Mouse (Mus musculus): ENCODE results near the gene Dusp28. TPM values are rescaled to one million over a fixed set of nuclear protein-coding genes. Genes with fewer than 3 reads are reported as not detected.

Dusp28 gene
- total RNA-seq, 2 experiments from 2014 or later = 15.8 to 16.2 TPM

DNA sequence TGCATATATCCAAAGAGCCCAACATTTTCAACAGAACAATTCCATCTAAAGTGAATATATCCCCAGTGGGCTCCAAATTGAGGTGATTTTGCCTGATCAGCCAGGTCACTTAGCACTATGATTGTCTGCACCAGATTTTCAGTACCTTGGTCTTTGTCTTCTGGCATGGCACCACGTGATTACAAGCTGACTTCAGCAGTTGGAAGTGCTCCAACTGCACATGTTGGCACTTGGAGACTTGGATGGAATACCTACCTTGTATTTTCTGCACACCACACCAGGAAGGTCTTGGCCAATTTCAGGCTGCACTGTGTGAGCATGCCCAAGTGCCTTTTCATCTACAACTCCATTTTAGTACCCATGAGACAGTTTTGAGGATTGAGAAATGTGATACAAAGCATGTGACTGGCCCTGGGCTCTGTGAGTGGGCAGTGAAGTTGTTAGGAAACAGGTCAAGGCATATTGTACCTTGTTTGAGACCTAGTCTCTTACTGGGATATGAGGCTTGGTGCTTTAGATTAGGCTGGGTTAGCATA lies 23.5 kb downstream of the Dusp28 start:
- no peak overlapping the region for H3K4me3 ChIP-seq

GRCm38 (mm10) chr1:92933611-92934010 lies 26.8 kb downstream of the Dusp28 start:
- Histone ChIP-seq H3K27ac (peak overlapping the region; percentile 99), H3K4me3 (peak overlapping the region; percentile 88)
- intact Hi-C loops (cut with DNase I) = loop anchor here (1.0 kb wide), 2 partner anchors 22 to 26 kb away; no protein-coding TSS in a partner anchor
- DNase-seq (ENCODE audit: extremely low spot score in 1 of 2, low spot score in 2 of 2) = no peak
- no peak for TF ChIP-seq CTCF (IDR thresholded peaks at IDR 0.05)

More for the DNA sequence above, 23.5 kb downstream of the Dusp28 start:
- no peak for TF ChIP-seq CTCF (IDR thresholded peaks at IDR 0.05)
- H3K27ac ChIP-seq = no peak overlapping the region
- no peak for DNase-seq (ENCODE audit: extremely low spot score in 1 of 2, low spot score in 2 of 2)
- intact Hi-C loops (cut with DNase I) = no loop called here

DNA sequence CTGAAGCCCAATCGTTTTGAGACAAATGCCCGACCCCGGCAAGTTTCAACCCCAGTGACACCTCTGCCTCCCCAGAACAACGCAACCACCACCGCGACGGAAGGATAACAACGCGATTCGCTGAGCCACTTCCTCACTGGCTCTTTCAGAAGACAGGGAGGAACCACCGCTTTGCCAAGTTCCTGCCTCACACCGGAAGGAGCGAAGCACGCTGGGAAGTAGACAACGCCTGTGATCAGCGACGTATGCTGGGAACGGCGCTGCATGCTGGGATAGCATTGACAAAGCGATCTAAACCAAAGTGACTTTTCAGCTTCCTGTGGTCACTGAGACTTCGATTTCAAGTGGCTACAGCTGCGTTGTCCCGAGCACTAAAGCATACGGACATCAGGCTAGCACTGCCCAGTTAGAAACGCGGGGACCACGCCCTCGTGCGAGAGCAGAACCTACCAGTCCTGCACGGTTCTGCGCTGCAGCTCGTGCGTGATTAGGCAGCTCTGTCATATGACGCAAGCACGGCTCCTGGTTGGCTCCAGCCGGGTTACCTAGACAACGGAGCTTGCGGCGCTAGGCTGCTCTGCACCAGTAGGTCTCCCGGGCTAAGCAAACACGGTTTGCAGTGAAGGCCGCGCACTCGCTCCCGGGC lies 27.5 kb downstream of the Dusp28 start, which contains the start of gene Capn10:
Gene Capn10, plus strand, starts transcription at position 195 of the 646 bp plus-strand sequence.
- TF ChIP-seq CTCF (IDR thresholded peaks at IDR 0.05) = no peak; the same call in 1 of the 2 replicates
- DNase-seq (ENCODE audit: extremely low spot score in 1 of 2, low spot score in 2 of 2) = peak; percentile 92 to 93
- intact Hi-C loops (cut with DNase I) = loop anchor here (1.0 kb wide), 2 partner anchors 23 to 27 kb away; no protein-coding TSS in a partner anchor

GRCm38 (mm10) chr1:92935054-92935962 lies 28.5 kb downstream of the Dusp28 start:
- DNase-seq (ENCODE audit: extremely low spot score in 1 of 2, low spot score in 2 of 2) = no peak
- TF ChIP-seq CTCF (IDR thresholded peaks at IDR 0.05) = no peak
- H3K4me3 ChIP-seq = peak overlapping the region; percentile 88
- peak overlapping the region; percentile 99 for H3K27ac ChIP-seq
- intact Hi-C loops (cut with DNase I) = no loop called here

More for the DNA sequence above, 27.5 kb downstream of the Dusp28 start, which contains the start of gene Capn10:
- peak within 1 kb of the TSS; percentile 88 for H3K4me3 ChIP-seq
- H3K27ac ChIP-seq = peak within 1 kb of the TSS; percentile 99

- no peak; the same call in 1 of the 2 replicates for TF ChIP-seq CTCF (IDR thresholded peaks at IDR 0.05)
- no peak for DNase-seq (ENCODE audit: extremely low spot score in 1 of 2, low spot score in 2 of 2)
- H3K4me3 ChIP-seq = peak overlapping the region; percentile 88
- intact Hi-C loops (cut with DNase I) = no loop called here
- no peak overlapping the region for H3K27ac ChIP-seq
Measured at GRCm38 (mm10) chr1:92935977-92936376, 29.2 kb downstream of the Dusp28 start.

GRCm38 (mm10) chr1:92936467-92936866 lies 29.7 kb downstream of the Dusp28 start:
- TF ChIP-seq CTCF (IDR thresholded peaks at IDR 0.05) = no peak
- intact Hi-C loops (cut with DNase I) = no loop called here
- no peak overlapping the region for H3K27ac ChIP-seq
- DNase-seq (ENCODE audit: extremely low spot score in 1 of 2, low spot score in 2 of 2) = no peak
- no peak overlapping the region for H3K4me3 ChIP-seq

DNA sequence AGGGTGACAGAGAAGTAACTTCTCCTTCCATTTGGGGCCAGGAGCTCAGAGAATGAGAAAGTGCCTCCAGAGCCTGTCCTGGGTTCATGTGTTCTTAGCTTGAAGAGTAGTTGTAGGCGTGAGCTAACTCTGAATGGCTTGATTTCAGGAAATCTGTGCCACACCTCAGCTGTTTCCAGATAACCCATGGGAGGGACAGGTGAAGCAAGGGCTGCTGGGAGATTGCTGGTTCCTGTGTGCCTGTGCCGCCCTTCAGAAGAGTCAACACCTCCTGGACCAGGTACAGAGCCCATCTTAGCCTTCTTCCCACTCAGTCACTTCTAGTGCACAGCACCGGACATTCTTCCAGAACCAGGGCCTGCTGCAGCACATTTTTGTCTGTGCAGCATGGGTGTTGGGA lies 31.0 kb downstream of the Dusp28 start:
- no peak for TF ChIP-seq CTCF (IDR thresholded peaks at IDR 0.05)
- DNase-seq (ENCODE audit: extremely low spot score in 1 of 2, low spot score in 2 of 2) = peak in 1 of 2 experiments; percentile 6
- no peak overlapping the region for H3K4me3 ChIP-seq
- H3K27ac ChIP-seq = no peak overlapping the region
- intact Hi-C loops (cut with DNase I) = no loop called here

DNA sequence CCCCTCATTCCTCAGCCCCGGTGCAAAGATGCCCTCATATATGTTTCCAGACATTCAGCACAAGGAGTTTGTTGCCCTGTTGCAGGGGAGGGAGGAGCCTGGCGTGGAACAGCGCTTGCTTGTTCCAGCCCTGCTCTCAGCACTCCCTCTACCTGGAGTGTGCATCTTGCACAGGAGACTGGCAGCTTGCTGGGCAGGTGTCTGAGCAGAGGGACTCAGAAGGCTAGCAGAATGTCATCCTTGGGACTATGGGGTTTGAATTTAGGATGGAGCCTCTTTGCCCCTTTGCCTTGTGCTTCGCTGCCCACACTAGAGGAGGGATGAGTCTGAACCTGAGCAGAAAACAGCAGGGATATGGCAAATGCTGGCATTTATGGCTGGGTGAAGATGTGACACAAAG lies 33.0 kb downstream of the Dusp28 start:
- no peak overlapping the region for H3K4me3 ChIP-seq
- no peak overlapping the region for H3K27ac ChIP-seq
- no peak for TF ChIP-seq CTCF (IDR thresholded peaks at IDR 0.05)
- DNase-seq (ENCODE audit: extremely low spot score in 1 of 2, low spot score in 2 of 2) = no peak
- intact Hi-C loops (cut with DNase I) = no loop called here

- intact Hi-C loops (cut with DNase I) = no loop called here
- TF ChIP-seq CTCF (IDR thresholded peaks at IDR 0.05) = no peak
Measured at GRCm38 (mm10) chr1:92943219-92943989, 36.6 kb downstream of the Dusp28 start.

DNA sequence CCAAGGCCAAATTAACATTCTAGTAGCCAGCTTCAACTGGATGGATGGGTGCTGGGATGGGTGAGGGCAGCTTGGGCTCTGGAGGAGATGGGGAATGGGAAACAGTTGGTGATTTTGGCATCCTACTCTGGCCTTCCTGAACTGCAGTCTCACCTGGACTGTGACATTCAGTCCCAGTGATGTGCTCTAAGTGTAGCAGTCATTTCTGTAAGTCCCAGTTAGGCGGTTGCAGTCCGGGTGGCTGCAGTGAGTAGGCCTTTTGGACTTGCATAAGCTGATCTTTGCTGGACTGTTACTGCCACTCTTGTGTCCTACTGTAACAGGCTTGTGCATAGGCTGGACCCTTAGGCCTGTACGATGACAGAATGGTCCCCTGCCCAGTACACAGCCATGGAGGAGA lies 41.2 kb downstream of the Dusp28 start:
- intact Hi-C loops (cut with DNase I) = no loop called here
- DNase-seq (ENCODE audit: extremely low spot score in 1 of 2, low spot score in 2 of 2) = peak in 1 of 2 experiments; percentile 6
- TF ChIP-seq CTCF (IDR thresholded peaks at IDR 0.05) = no peak
- Histone ChIP-seq H3K4me3 (no peak overlapping the region), H3K27ac (no peak overlapping the region)

More at GRCm38 (mm10) chr1:92943219-92943989, 36.6 kb downstream of the Dusp28 start:
- Histone ChIP-seq H3K27ac (no peak overlapping the region), H3K4me3 (no peak overlapping the region)
- DNase-seq (ENCODE audit: extremely low spot score in 1 of 2, low spot score in 2 of 2) = no peak

GRCm38 (mm10) chr1:92949426-92949825 lies 42.6 kb downstream of the Dusp28 start:
- Histone ChIP-seq H3K27ac (no peak overlapping the region), H3K4me3 (no peak overlapping the region)
- DNase-seq (ENCODE audit: extremely low spot score in 1 of 2, low spot score in 2 of 2) = no peak
- peak; percentile 42 for TF ChIP-seq CTCF (IDR thresholded peaks at IDR 0.05)
- intact Hi-C loops (cut with DNase I) = no loop called here

Data from left cerebral cortex, adult 2 months (tissue).